Mouse (Mus musculus) forebrain, embryonic 16.5 days (tissue): ENCODE data around the gene Atp2b4. TPM values are rescaled to one million over a fixed set of nuclear protein-coding genes. Genes with fewer than 3 reads are reported as not detected.
"Not testable (repeated sequence)": the region's sequence is repeated elsewhere in the genome, so short reads cannot be mapped to it uniquely, and the experiment has no call there.

Experiments
- ATAC-seq: fragments of 200-750 bp; cut with Nextera tagmentation; 2 replicates; pipeline ENCODE4 v1.8.0; 2017; ENCODE audit warnings: mild to moderate bottlenecking, moderate library complexity
- H3K27ac ChIP-seq: fragments of 300-500 bp; sonication (generic); 2 replicates; pipeline ENCODE4 v1.5.1; 2014; ENCODE audit warnings: low read length, control low read depth
- H3K27me3 ChIP-seq: fragments of 300-500 bp; sonication (generic); replicated peaks from 2 replicates; pipeline ENCODE4 v1.6.1; 2014; ENCODE audit warnings: low read length; ENCODE audit not compliant: control insufficient read depth, insufficient read depth
- H3K36me3 ChIP-seq: fragments of 300-500 bp; sonication (generic); 2 replicates; pipeline ENCODE4 v1.6.1; 2014; ENCODE audit not compliant: control insufficient read depth, insufficient read depth
- H3K4me1 ChIP-seq: fragments of 300-500 bp; sonication (generic); replicated peaks from 2 replicates; pipeline ENCODE4 v1.6.1; 2014; ENCODE audit warnings: low read length; ENCODE audit not compliant: control insufficient read depth, insufficient read depth
- H3K4me2 ChIP-seq: fragments of 300-500 bp; sonication (generic); 2 replicates; pipeline ENCODE4 v1.6.1; 2014; ENCODE audit warnings: mild to moderate bottlenecking, low read length, control low read depth
- H3K4me3 ChIP-seq: fragments of 300-500 bp; sonication (generic); replicated peaks from 2 replicates; pipeline ENCODE4 v1.5.1; 2014; ENCODE audit warnings: mild to moderate bottlenecking, low read length, control low read depth
- H3K9ac ChIP-seq: fragments of 300-500 bp; sonication (generic); replicated peaks from 2 replicates; pipeline ENCODE4 v1.6.1; 2014; ENCODE audit warnings: low read depth, low read length, control low read depth
- H3K9me3 ChIP-seq: fragments of 300-500 bp; sonication (generic); 2 replicates; pipeline ENCODE4 v1.6.1; 2016; ENCODE audit warnings: low read length; ENCODE audit not compliant: control insufficient read depth
- WGBS: fragments of 180-500 bp; shearing (Covaris S2); extraction: QIAGEN DNeasy Blood & Tissue Kit; methylation state at CpG from one replicate; pipeline ENCODE4 v1.1.7; 2014; 5-methylcytosine and 5-hydroxymethylcytosine counted together
- polyA plus RNA-seq: library from polyadenylated mRNA; unstranded; fragments of >200 nt; fragmentation: Nextera tagmentation; extraction: Ambion mirVana; gene quantifications from 2 replicates; pipeline ENCODE4 v1.2.1, GENCODE M21; 2015

Atp2b4 gene
- polyA plus RNA-seq, 1 experiment from 2014 or later = 11.1 TPM

- 49% methylated on average over 3 of the region's 3 CpGs for WGBS
- no peak overlapping the region for H3K4me2 ChIP-seq
- no peaks in the 10 kb centered on the region for H3K4me1 ChIP-seq
- H3K27me3 ChIP-seq = no peaks in the 10 kb centered on the region
- ATAC-seq = no peak
- H3K4me3 ChIP-seq = no peak overlapping the region
- no peak overlapping the region for H3K9ac ChIP-seq
- H3K36me3 ChIP-seq = peaks cover 4% of the 10 kb centered on the region; the same call in 1 of the 2 replicates
- no peaks in the 10 kb centered on the region; the same call in 1 of the 2 replicates for H3K9me3 ChIP-seq
- H3K27ac ChIP-seq = no peak overlapping the region
Observed at GRCm38 (mm10) chr1:133718296-133718695, 82.5 kb downstream of the Atp2b4 start.

GRCm38 (mm10) chr1:133716464-133716863, 84.4 kb downstream of the Atp2b4 start:
- Histone ChIP-seq H3K27me3 (no peaks in the 10 kb centered on the region), H3K27ac (no peak overlapping the region), H3K9ac (no peak overlapping the region), H3K4me3 (no peak overlapping the region), H3K9me3 (no peaks in the 10 kb centered on the region; the same call in 1 of the 2 replicates), H3K4me2 (no peak overlapping the region), H3K36me3 (peaks cover 4% of the 10 kb centered on the region; the same call in 1 of the 2 replicates), H3K4me1 (no peaks in the 10 kb centered on the region)
- 23% methylated on average over 7 of the region's 7 CpGs for WGBS
- ATAC-seq = no peak

GRCm38 (mm10) chr1:133715191-133715590, 85.7 kb downstream of the Atp2b4 start:
- Histone ChIP-seq H3K4me1 (no peaks in the 10 kb centered on the region), H3K9me3 (no peaks in the 10 kb centered on the region; the same call in 1 of the 2 replicates), H3K27ac (no peak overlapping the region), H3K4me3 (no peak overlapping the region), H3K36me3 (peaks cover 4% of the 10 kb centered on the region; the same call in 1 of the 2 replicates), H3K27me3 (no peaks in the 10 kb centered on the region), H3K4me2 (no peak overlapping the region), H3K9ac (no peak overlapping the region)
- no peak for ATAC-seq
- WGBS = 44% methylated on average over 1 of the region's 1 CpGs

GRCm38 (mm10) chr1:133713009-133713370, 87.9 kb downstream of the Atp2b4 start:
- WGBS = 29% methylated on average over 2 of the region's 2 CpGs
- H3K9me3 ChIP-seq = no peaks in the 10 kb centered on the region
- no peak overlapping the region for H3K4me3 ChIP-seq
- H3K4me1 ChIP-seq = no peaks in the 10 kb centered on the region
- H3K4me2 ChIP-seq = no peak overlapping the region
- 0 out of 2 replicates have a peak, but pooled peaks have one; percentile 26 for ATAC-seq
- H3K27me3 ChIP-seq = no peaks in the 10 kb centered on the region
- no peak overlapping the region for H3K9ac ChIP-seq
- H3K27ac ChIP-seq = no peak overlapping the region
- no peaks in the 10 kb centered on the region for H3K36me3 ChIP-seq

DNA sequence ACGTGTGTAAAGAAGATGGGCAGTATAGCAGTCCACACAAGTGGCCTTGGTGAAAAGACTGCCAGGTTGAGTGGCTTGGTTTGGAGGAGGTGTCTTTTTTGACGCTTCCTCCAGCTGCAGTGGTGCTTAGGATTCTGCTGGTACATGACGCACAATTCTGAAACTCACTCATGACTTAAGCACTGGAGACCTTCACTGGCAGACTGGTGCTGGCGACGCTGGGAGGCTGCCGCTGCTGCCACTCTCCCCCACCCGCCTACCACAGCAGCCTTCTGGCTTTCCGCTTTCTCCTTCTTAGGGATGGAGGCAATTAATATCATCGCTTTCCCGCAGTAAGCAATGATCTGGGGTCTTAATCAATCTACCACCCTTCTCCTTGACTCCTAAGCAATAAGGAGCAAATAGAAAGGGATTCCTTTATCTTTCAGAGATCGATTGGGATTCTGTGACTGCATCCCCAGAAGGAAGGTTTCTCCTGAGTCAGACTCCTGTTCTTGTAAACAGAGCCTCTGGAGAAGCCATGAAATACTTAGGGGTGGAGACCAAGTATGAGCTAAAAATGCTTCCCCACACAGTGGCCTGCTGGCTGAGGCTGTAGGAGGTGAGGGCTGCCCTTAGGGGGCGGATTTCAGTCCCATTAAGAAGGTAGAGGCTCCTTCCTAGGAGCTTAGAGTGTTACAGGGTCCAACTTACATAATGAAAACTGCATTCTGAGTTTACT, 88.4 kb downstream of the Atp2b4 start:
- no peak for ATAC-seq
- no peaks in the 10 kb centered on the region for H3K9me3 ChIP-seq
- WGBS = 64% methylated on average over 12 of the region's 12 CpGs

GRCm38 (mm10) chr1:133711376-133711775, 89.5 kb downstream of the Atp2b4 start:
- no peak for ATAC-seq
- H3K4me1 ChIP-seq = no peaks in the 10 kb centered on the region
- WGBS = 41% methylated on average over 6 of the region's 6 CpGs

More for the DNA sequence above, 88.4 kb downstream of the Atp2b4 start:
- Histone ChIP-seq H3K9ac (no peak overlapping the region), H3K4me2 (no peak overlapping the region), H3K27me3 (no peaks in the 10 kb centered on the region), H3K36me3 (no peaks in the 10 kb centered on the region), H3K4me1 (no peaks in the 10 kb centered on the region), H3K4me3 (no peak overlapping the region), H3K27ac (no peak overlapping the region)

GRCm38 (mm10) chr1:133710895-133711294, 89.9 kb downstream of the Atp2b4 start:
- no peak for ATAC-seq
- Histone ChIP-seq H3K4me1 (no peaks in the 10 kb centered on the region), H3K27ac (no peak overlapping the region), H3K36me3 (0 out of 2 replicates have a peak, but pooled peaks cover 2% of the 10 kb centered on the region), H3K9ac (no peak overlapping the region), H3K4me3 (no peak overlapping the region), H3K4me2 (no peak overlapping the region), H3K9me3 (no peaks in the 10 kb centered on the region), H3K27me3 (no peaks in the 10 kb centered on the region)
- WGBS = 37% methylated on average over 6 of the region's 6 CpGs

More at GRCm38 (mm10) chr1:133711376-133711775, 89.5 kb downstream of the Atp2b4 start:
- Histone ChIP-seq H3K27ac (no peak overlapping the region), H3K36me3 (0 out of 2 replicates have a peak, but pooled peaks cover under 1% of the 10 kb centered on the region), H3K4me3 (no peak overlapping the region), H3K27me3 (no peaks in the 10 kb centered on the region), H3K9me3 (no peaks in the 10 kb centered on the region), H3K9ac (no peak overlapping the region), H3K4me2 (no peak overlapping the region)

DNA sequence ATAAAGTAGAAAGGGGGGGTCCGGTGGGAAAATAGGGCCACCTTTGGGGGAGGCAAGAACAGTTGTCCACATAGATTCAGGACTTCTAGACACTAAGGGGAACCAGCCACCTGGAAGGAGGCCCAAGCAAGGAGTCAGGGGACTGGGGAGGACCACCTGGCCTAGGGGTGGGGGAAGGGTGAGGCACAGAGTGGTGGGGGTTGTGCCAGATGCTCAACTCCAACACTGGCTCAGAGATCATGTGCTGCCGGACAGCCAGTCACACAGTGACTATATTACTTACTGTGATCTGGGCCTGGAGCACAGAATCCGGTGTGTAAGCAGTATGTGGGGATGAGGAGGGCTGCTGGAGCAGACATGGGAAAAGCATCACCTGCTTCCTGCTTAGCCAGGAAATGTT, 91.5 kb downstream of the Atp2b4 start:
- Histone ChIP-seq H3K4me3 (no peak overlapping the region), H3K9me3 (no peaks in the 10 kb centered on the region), H3K4me1 (no peaks in the 10 kb centered on the region), H3K27ac (no peak overlapping the region), H3K4me2 (no peak overlapping the region), H3K9ac (no peak overlapping the region), H3K27me3 (no peaks in the 10 kb centered on the region), H3K36me3 (0 out of 2 replicates have a peak, but pooled peaks cover 2% of the 10 kb centered on the region)
- ATAC-seq = no peak
- WGBS = 78% methylated on average over 3 of the region's 3 CpGs

- H3K36me3 ChIP-seq, H3K9ac ChIP-seq, H3K27me3 ChIP-seq, H3K4me2 ChIP-seq, H3K27ac ChIP-seq, ATAC-seq, H3K4me1 ChIP-seq, H3K9me3 ChIP-seq, H3K4me3 ChIP-seq: not testable (repeated sequence)
- 20% methylated on average over 1 of the region's 2 CpGs for WGBS
Observed at GRCm38 (mm10) chr1:133701824-133702223, 99.0 kb downstream of the Atp2b4 start.
